Mouse (Mus musculus): Measurements from ENCODE around the gene Ulk4. TPM values are rescaled to one million over a fixed set of nuclear protein-coding genes. Genes with fewer than 3 reads are reported as not detected.

Gene Ulk4
- polyA plus RNA-seq, 1 experiment from 2014 or later: 122 TPM

DNA sequence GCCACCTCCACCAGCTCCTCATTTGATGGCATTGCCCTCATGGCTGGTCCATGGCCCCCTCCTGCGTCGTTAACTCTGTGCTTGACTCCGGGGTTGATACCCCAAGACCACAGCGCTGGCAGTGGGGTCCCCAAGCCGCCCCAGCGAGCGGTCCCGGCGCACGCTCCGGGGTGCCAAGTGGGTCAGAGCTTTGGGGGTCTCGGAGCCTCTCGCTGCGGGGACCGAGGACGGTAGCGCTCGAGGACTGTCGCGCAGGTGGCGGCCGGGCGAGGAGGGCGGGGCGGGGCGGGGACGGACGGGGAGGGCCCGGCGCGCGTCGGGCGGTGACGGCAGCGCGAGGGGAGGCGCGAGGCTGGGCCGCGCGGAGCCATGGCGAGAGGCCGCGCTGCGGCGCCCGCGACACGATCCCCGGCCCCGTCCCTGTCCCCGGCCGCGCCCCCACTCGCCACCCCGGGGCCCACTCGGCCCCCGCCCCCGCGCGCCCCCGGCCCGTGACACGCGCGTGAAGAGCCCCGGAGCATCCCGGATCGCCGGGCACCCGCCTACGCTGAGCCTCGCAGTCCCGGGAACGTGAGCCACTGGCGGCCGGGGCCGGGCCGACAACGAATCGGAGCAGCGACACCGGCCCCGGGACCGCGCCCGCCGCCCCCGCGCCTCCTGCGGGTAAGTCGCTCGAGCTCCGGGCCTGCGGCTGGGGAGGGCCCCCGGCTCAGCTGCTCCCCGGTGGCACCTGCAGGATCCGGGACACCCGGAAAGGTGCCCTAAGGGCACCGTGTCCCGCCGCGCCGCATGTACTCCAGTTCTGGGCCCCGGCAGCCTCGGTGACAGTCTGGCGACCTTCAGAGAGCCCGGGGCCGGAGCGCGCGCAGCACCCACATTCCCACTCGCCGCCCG is 20.4 kb upstream of the Ulk4 start, which contains the start of gene Trak1:
Gene Trak1 (plus strand): TSS at position 332 of the 894 bp plus-strand sequence.
- TF ChIP-seq EP300 (IDR thresholded peaks at IDR 0.05) (no peak), CTCF (IDR thresholded peaks at IDR 0.05) (no peak)
- DNase-seq (ENCODE audit: low spot score) (peak; percentile 82), ATAC-seq (peak; percentile 93)
- Histone ChIP-seq H3K4me1 (ENCODE audit: insufficient read depth, low read depth, low read length) (peaks cover 15% of the 10 kb centered on the region; the same call in 1 of the 2 replicates), H3K27ac (ENCODE audit: low read length) (peak within 1 kb of the TSS; percentile 86), H3K27me3 (replicated peaks; ENCODE audit: insufficient read depth, low read length) (no peaks in the 10 kb centered on the region), H3K4me2 (replicated peaks; ENCODE audit: low read depth, low read length) (peak within 1 kb of the TSS; percentile 84), H3K36me3 (ENCODE audit: insufficient read depth, low read length) (no peaks in the 10 kb centered on the region), H3K4me3 (ENCODE audit: low read depth, low read length) (peak within 1 kb of the TSS; percentile 85), H3K9ac (replicated peaks; ENCODE audit: low read depth) (peak within 1 kb of the TSS; percentile 86), H3K9me3 (ENCODE audit: low read length) (no peaks in the 10 kb centered on the region)
- under 1% methylated on average over 66 of the region's 116 CpGs for WGBS

DNA sequence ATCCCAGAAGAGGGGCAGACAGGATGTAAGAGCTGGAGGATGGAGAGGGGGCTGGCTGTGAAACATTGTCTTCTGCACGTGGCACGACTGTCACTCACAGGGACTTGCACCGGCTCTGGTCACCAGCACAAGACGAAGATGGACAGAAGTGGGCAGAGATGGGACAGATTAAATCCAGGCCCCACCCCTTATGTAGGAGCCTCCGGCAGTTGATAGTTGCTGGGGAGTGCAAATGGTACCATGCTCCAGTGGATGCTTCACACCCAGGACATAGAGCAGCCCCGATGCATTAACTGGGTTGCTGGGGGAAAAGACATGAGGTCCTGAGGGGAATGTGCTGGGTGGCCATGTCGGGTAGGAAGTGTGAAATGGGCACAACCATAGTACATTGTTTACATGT is 18.2 kb upstream of the Ulk4 start:
- peaks cover 15% of the 10 kb centered on the region; the same call in 1 of the 2 replicates for H3K4me1 ChIP-seq (ENCODE audit: insufficient read depth, low read depth, low read length)
- no peaks in the 10 kb centered on the region for H3K9me3 ChIP-seq (ENCODE audit: low read length)
- H3K4me3 ChIP-seq (ENCODE audit: low read depth, low read length): no peak overlapping the region
- H3K36me3 ChIP-seq (ENCODE audit: insufficient read depth, low read length): no peaks in the 10 kb centered on the region
- DNase-seq (ENCODE audit: low spot score): no peak
- TF ChIP-seq CTCF (IDR thresholded peaks at IDR 0.05) (no peak), EP300 (IDR thresholded peaks at IDR 0.05) (no peak)
- WGBS: 66% methylated on average over 7 of the region's 7 CpGs
- no peak overlapping the region for H3K4me2 ChIP-seq (replicated peaks; ENCODE audit: low read depth, low read length)
- ATAC-seq: no peak
- no peaks in the 10 kb centered on the region for H3K27me3 ChIP-seq (replicated peaks; ENCODE audit: insufficient read depth, low read length)
- H3K27ac ChIP-seq (ENCODE audit: low read length): no peak overlapping the region
- H3K9ac ChIP-seq (replicated peaks; ENCODE audit: low read depth): no peak overlapping the region

DNA sequence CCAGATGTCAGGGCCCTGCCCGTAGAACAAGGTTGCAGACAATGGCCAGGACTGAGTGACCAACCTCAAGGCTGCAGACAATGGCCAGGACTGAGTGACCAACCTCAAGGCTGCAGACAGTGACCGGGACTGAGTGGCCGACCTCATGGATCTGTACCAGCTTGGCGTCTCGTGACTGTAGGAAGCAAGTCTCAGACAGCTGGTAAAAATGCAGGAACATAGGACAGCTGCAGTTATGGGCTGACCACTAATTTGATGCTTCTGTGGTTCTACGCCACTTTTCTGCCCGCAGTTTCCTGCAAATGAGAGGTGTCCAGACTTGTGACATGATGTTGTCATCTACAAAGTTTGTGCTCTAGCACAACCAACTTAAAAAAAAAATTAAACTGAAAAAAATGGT is 16.2 kb upstream of the Ulk4 start:
- ATAC-seq (no peak), DNase-seq (ENCODE audit: low spot score) (no peak)
- TF ChIP-seq CTCF (IDR thresholded peaks at IDR 0.05) (no peak), EP300 (IDR thresholded peaks at IDR 0.05) (no peak)
- H3K27ac ChIP-seq (ENCODE audit: low read length): no peak overlapping the region
- H3K27me3 ChIP-seq (replicated peaks; ENCODE audit: insufficient read depth, low read length): no peaks in the 10 kb centered on the region
- 80% methylated on average over 7 of the region's 7 CpGs for WGBS
- no peaks in the 10 kb centered on the region for H3K36me3 ChIP-seq (ENCODE audit: insufficient read depth, low read length)
- H3K4me1 ChIP-seq (ENCODE audit: insufficient read depth, low read depth, low read length): peaks cover 4% of the 10 kb centered on the region; the same call in 1 of the 2 replicates
- no peak overlapping the region for H3K9ac ChIP-seq (replicated peaks; ENCODE audit: low read depth)
- no peak overlapping the region for H3K4me3 ChIP-seq (ENCODE audit: low read depth, low read length)
- H3K4me2 ChIP-seq (replicated peaks; ENCODE audit: low read depth, low read length): no peak overlapping the region
- no peaks in the 10 kb centered on the region for H3K9me3 ChIP-seq (ENCODE audit: low read length)

DNA sequence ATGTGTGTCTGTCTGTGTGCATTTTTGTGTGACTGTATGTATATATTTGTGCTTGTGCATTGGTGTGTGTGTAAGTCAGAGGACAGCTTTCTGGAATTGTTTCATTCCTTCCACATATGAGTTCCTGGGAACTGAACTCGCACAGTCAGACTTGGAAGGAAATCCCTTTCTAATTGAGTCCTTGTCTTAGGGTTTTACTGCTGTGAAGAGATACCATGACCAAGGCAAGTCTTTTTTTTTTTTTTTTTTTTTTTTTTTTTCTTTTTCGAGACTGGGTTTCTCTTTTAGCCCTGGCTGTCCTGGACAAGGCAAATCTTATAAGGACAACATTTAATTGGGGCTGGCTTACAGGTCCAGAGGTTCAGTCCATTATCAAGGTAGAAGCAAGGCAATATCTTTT is 14.3 kb upstream of the Ulk4 start:
- no peak overlapping the region for H3K9ac ChIP-seq (replicated peaks; ENCODE audit: low read depth)
- H3K36me3 ChIP-seq (ENCODE audit: insufficient read depth, low read length): no peaks in the 10 kb centered on the region
- H3K4me2 ChIP-seq (replicated peaks; ENCODE audit: low read depth, low read length): no peak overlapping the region
- H3K4me1 ChIP-seq (ENCODE audit: insufficient read depth, low read depth, low read length): no peaks in the 10 kb centered on the region
- H3K4me3 ChIP-seq (ENCODE audit: low read depth, low read length): no peak overlapping the region
- no peak for DNase-seq (ENCODE audit: low spot score)
- H3K27ac ChIP-seq (ENCODE audit: low read length): no peak overlapping the region
- H3K27me3 ChIP-seq (replicated peaks; ENCODE audit: insufficient read depth, low read length): no peaks in the 10 kb centered on the region
- TF ChIP-seq EP300 (IDR thresholded peaks at IDR 0.05) (no peak), CTCF (IDR thresholded peaks at IDR 0.05) (no peak)
- no peaks in the 10 kb centered on the region for H3K9me3 ChIP-seq (ENCODE audit: low read length)
- WGBS: 76% methylated on average over 2 of the region's 2 CpGs
- ATAC-seq: no peak

DNA sequence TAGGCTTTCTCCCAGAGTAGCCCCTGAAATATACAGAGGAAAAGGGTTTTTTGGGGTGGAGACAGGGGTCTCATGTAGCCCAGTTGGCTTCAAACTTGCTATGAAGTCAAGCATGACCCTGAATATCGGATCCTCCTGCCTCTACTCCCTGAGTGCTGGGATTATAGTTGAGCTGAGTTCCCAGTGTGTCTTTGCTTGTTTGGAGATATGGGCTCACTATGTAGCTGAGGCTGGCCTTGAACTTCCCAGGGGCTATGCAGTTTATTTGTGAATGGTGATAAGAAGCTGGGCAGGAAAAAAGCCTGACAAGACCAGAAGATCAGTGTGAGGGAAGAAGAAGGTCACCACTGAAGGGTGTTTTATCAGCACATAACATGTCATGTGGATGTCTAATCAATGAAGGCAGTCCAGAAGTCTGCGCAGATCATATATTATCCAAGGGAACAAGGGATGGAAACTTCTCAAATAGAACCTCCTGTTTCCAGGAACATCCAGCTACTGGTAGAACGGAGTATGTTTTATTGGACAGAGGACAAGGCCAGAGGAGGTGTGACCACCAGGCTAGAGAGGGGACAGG is 9.4 kb upstream of the Ulk4 start:
- no peaks in the 10 kb centered on the region for H3K36me3 ChIP-seq (ENCODE audit: insufficient read depth, low read length)
- H3K4me1 ChIP-seq (ENCODE audit: insufficient read depth, low read depth, low read length): no peaks in the 10 kb centered on the region
- no peaks in the 10 kb centered on the region for H3K27me3 ChIP-seq (replicated peaks; ENCODE audit: insufficient read depth, low read length)
- no peak overlapping the region for H3K4me3 ChIP-seq (ENCODE audit: low read depth, low read length)
- H3K9ac ChIP-seq (replicated peaks; ENCODE audit: low read depth): 0 out of 2 replicates have a peak overlapping the region, but pooled peaks have one; percentile 5
- WGBS: 76% methylated on average over 3 of the region's 3 CpGs
- H3K27ac ChIP-seq (ENCODE audit: low read length): no peak overlapping the region
- peak overlapping the region; percentile 59 for H3K4me2 ChIP-seq (replicated peaks; ENCODE audit: low read depth, low read length)
- no peak for ATAC-seq
- no peak for DNase-seq (ENCODE audit: low spot score)
- TF ChIP-seq CTCF (IDR thresholded peaks at IDR 0.05) (no peak), EP300 (IDR thresholded peaks at IDR 0.05) (no peak)
- no peaks in the 10 kb centered on the region for H3K9me3 ChIP-seq (ENCODE audit: low read length)

Measured in lung, postnatal 0 days (tissue).